Mouse (Mus musculus) limb, embryonic 10.5 days (tissue): Measurements from ENCODE around the gene Ube2e2. TPM values are rescaled to one million over a fixed set of nuclear protein-coding genes. Genes with fewer than 3 reads are reported as not detected.

Experiments
- DNase-seq: peaks from one replicate; pipeline ENCODE4 v3.0.0-alpha.2; 2017; ENCODE audit warnings: low spot score
- H3K27ac ChIP-seq: fragments of 300-500 bp; sonication (generic); 2 replicates; pipeline ENCODE4 v1.5.1; 2016; ENCODE audit warnings: mild to moderate bottlenecking
- H3K27me3 ChIP-seq: fragments of 300-500 bp; sonication (generic); 2 replicates; pipeline ENCODE4 v1.6.1; 2016; ENCODE audit warnings: low read depth, mild to moderate bottlenecking; ENCODE audit not compliant: poor library complexity, severe bottlenecking
- H3K36me3 ChIP-seq: fragments of 300-500 bp; sonication (generic); 2 replicates; pipeline ENCODE4 v1.6.1; 2016; ENCODE audit warnings: mild to moderate bottlenecking, moderate library complexity
- H3K4me1 ChIP-seq: fragments of 300-500 bp; sonication (generic); 2 replicates; pipeline ENCODE4 v1.6.1; 2016
- H3K4me3 ChIP-seq: fragments of 300-500 bp; sonication (generic); 2 replicates; pipeline ENCODE4 v1.5.1; 2016; ENCODE audit warnings: mild to moderate bottlenecking, moderate library complexity
- H3K9me3 ChIP-seq: fragments of 300-500 bp; sonication (generic); replicated peaks from 2 replicates; pipeline ENCODE4 v1.6.1; 2016; ENCODE audit warnings: mild to moderate bottlenecking
- WGBS: fragments of 180-500 bp; shearing (Covaris S2); methylation state at CpG from one replicate; pipeline ENCODE4 v1.1.7; 2016; 5-methylcytosine and 5-hydroxymethylcytosine counted together
- polyA plus RNA-seq: library from polyadenylated mRNA; unstranded; fragments of >200 nt; fragmentation: Nextera tagmentation; extraction: Ambion mirVana; gene quantifications from 2 replicates; pipeline ENCODE4 v1.2.1, GENCODE M21; 2016

The Ube2e2 gene
- 37.4 and 37.7 TPM in 2 replicates for polyA plus RNA-seq

GRCm38 (mm10) chr14:18893947-18894445, at the start of gene Ube2e2:
Gene Ube2e2 (minus strand): TSS chr14:18894267.
- Histone ChIP-seq H3K27me3 (no peaks in the 10 kb centered on the region), H3K4me1 (0 out of 2 replicates have a peak, but pooled peaks cover 3% of the 10 kb centered on the region), H3K9me3 (no peaks in the 10 kb centered on the region), H3K36me3 (no peaks in the 10 kb centered on the region), H3K4me3 (peak within 1 kb of the TSS; percentile 70), H3K27ac (peak within 1 kb of the TSS; percentile 93)
- WGBS = 5% methylated on average over 22 of the region's 22 CpGs
- no peak for DNase-seq

GRCm38 (mm10) chr14:18940068-18940467, 46.0 kb upstream of the Ube2e2 start:
- no peak overlapping the region for H3K4me3 ChIP-seq
- no peak for DNase-seq
- no peaks in the 10 kb centered on the region for H3K4me1 ChIP-seq
- no peaks in the 10 kb centered on the region for H3K27me3 ChIP-seq
- H3K27ac ChIP-seq = no peak overlapping the region
- no peaks in the 10 kb centered on the region for H3K9me3 ChIP-seq
- no peaks in the 10 kb centered on the region for H3K36me3 ChIP-seq

DNA sequence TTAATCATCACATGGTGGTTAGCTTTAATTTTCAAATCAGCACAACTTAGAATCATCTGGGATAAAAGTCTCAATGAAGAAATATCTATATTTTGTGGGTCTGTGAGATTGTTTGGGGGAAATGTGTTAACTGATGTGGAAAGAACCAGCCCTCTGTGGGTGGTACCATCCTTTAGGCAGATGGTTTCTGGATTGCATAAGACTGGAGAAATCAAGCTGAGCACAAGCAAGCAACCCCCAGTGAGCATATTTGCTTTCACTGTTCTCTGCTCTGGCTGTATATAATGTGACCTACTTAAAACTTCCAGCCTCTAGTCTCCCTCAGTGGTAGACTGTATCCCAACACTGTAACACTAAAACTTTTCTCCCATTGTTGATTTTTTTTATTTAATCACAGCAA, 9.5 kb upstream of the Ube2e2 start:
- no peaks in the 10 kb centered on the region for H3K27me3 ChIP-seq
- no peak overlapping the region for H3K27ac ChIP-seq
- no peaks in the 10 kb centered on the region for H3K36me3 ChIP-seq
- H3K4me3 ChIP-seq = no peak overlapping the region
- no peaks in the 10 kb centered on the region for H3K9me3 ChIP-seq
- no peaks in the 10 kb centered on the region for H3K4me1 ChIP-seq
- DNase-seq = no peak

DNA sequence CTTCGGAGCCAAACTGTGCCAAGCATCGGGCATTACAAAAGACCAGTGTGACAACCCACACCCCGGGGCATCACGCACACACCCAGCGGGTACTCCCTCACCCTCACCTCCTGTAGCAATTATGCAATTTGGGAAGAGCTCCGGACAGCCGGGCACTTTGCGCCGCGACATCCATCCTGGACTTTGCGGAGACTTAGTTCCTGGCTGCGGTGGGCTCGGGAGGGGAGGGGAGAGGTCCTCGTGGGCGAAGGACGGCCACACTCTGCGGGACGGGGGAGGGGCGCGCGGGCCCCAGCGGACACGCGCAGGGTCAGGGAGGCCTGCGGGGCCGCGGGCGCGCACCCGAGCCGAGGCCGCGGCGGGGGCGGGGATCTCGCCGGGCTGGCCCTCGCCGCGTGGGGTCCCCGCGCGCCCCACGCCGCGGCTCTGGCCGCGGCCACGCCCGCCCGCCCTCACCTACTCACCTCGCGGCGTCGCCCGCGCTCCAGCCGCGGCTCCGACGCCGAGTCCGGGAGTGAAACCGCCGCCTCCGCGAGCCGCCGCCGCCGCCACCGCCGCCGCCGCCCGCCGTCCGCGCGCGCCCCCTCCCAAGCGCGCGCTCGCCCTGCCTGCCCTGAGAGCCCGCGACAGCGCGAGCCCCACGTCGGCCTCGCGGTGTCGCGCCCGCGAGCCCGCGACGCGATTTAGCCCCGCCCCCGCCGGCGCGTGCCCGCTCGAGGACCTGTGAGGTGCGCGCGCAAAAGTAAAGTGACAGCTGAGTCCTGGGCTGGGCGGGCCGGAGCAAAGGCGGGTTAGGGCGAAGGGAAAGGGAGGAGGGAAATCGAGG, 733 bp downstream of the Ube2e2 start:
- H3K27me3 ChIP-seq = no peaks in the 10 kb centered on the region
- WGBS = 2% methylated on average over 102 of the region's 116 CpGs
- 0 out of 2 replicates have a peak, but pooled peaks cover 3% of the 10 kb centered on the region for H3K4me1 ChIP-seq
- H3K27ac ChIP-seq = peak overlapping the region; percentile 93
- H3K9me3 ChIP-seq = no peaks in the 10 kb centered on the region
- DNase-seq = peak; percentile 90
- no peaks in the 10 kb centered on the region for H3K36me3 ChIP-seq
- H3K4me3 ChIP-seq = peak overlapping the region; percentile 70

DNA sequence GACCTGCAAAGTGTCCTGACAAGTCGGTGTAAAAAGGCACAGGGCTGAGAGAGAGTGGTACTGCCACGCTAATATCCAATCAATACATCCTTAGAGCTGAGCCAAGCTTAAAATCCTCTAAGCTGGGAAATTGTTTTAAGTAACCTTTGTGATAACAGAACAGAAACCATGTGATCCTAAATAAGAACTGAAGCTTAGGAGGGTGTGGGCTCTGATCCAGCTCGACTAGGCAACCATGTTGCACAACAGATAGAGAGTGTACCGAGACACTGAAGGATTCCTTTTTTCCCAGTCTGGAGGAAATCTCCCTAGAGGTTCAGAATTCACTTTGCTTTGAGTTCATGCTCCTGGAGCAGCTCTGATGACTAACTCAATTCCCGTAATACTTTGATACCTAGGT, 4.5 kb downstream of the Ube2e2 start:
- no peak overlapping the region for H3K4me3 ChIP-seq
- H3K4me1 ChIP-seq = 0 out of 2 replicates have a peak, but pooled peaks cover 3% of the 10 kb centered on the region
- DNase-seq = no peak
- no peaks in the 10 kb centered on the region for H3K36me3 ChIP-seq
- H3K27ac ChIP-seq = no peak overlapping the region
- no peaks in the 10 kb centered on the region for H3K27me3 ChIP-seq
- no peaks in the 10 kb centered on the region for H3K9me3 ChIP-seq
- WGBS = 89% methylated on average over 5 of the region's 5 CpGs

DNA sequence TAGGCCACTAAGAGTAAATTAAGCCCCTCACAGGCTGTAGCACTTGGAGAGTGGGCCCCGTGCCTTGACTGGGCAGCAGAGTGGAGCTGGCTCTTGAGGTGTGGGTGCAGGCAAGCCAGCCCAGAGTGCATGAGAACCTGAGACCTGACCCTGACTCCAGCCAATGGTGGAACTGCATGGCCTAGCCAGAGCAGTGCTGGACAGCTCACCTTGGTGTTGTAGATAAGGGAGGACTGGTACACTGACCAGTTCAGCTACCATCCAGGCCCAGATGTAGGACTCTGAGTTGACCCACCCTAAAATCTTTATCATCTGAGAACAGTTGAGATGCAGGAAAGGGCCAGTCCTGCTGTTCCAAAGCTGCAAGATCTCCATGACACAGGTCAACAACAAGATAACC, 11.6 kb downstream of the Ube2e2 start:
- Histone ChIP-seq H3K36me3 (no peaks in the 10 kb centered on the region), H3K4me1 (no peaks in the 10 kb centered on the region), H3K4me3 (no peak overlapping the region), H3K9me3 (no peaks in the 10 kb centered on the region), H3K27ac (no peak overlapping the region), H3K27me3 (no peaks in the 10 kb centered on the region)
- 81% methylated on average over 1 of the region's 1 CpGs for WGBS
- no peak for DNase-seq

DNA sequence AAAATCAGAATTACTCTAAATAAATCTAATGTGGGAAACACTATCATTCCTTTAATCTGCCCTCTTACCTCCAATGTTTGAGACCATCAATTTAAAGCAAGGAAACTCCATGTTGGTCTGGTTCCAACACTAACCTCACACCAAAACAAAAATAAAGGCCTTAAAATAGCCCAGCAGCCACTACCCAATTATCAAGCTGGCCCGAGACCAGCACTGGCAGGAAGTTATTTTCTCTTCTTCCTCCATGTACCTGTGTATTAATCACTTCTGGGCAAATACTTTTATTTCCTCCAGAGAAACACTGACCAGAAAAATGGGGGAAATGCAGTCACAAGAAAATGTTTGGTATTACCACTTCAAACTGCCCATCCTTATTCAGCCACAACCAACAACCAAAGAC, 23.4 kb downstream of the Ube2e2 start:
- no peaks in the 10 kb centered on the region for H3K9me3 ChIP-seq
- H3K27ac ChIP-seq = no peak overlapping the region
- 84% methylated on average over 1 of the region's 1 CpGs for WGBS
- H3K27me3 ChIP-seq = no peaks in the 10 kb centered on the region
- no peak overlapping the region for H3K4me3 ChIP-seq
- no peak for DNase-seq
- H3K4me1 ChIP-seq = no peaks in the 10 kb centered on the region
- H3K36me3 ChIP-seq = no peaks in the 10 kb centered on the region

GRCm38 (mm10) chr14:18828661-18829060, 65.4 kb downstream of the Ube2e2 start:
- 92% methylated on average over 1 of the region's 1 CpGs for WGBS
- Histone ChIP-seq H3K27ac (no peak overlapping the region), H3K4me3 (no peak overlapping the region), H3K27me3 (no peaks in the 10 kb centered on the region), H3K4me1 (no peaks in the 10 kb centered on the region), H3K9me3 (no peaks in the 10 kb centered on the region), H3K36me3 (no peaks in the 10 kb centered on the region)
- no peak for DNase-seq

- Histone ChIP-seq H3K4me3 (no peak overlapping the region), H3K27me3 (no peaks in the 10 kb centered on the region), H3K4me1 (no peaks in the 10 kb centered on the region), H3K27ac (no peak overlapping the region), H3K9me3 (no peaks in the 10 kb centered on the region), H3K36me3 (no peaks in the 10 kb centered on the region)
- DNase-seq = no peak
Measured at GRCm38 (mm10) chr14:18826753-18827152, 67.3 kb downstream of the Ube2e2 start.

- DNase-seq = no peak
- WGBS = 83% methylated on average over 6 of the region's 6 CpGs
Measured at GRCm38 (mm10) chr14:18820713-18821112, 73.4 kb downstream of the Ube2e2 start.

GRCm38 (mm10) chr14:18796857-18797256, 97.2 kb downstream of the Ube2e2 start:
- H3K27ac ChIP-seq = no peak overlapping the region
- no peaks in the 10 kb centered on the region for H3K36me3 ChIP-seq
- H3K27me3 ChIP-seq = no peaks in the 10 kb centered on the region
- H3K4me1 ChIP-seq = no peaks in the 10 kb centered on the region
- DNase-seq = no peak
- H3K9me3 ChIP-seq = no peaks in the 10 kb centered on the region
- H3K4me3 ChIP-seq = no peak overlapping the region

More at GRCm38 (mm10) chr14:18820713-18821112, 73.4 kb downstream of the Ube2e2 start:
- no peaks in the 10 kb centered on the region for H3K9me3 ChIP-seq
- no peaks in the 10 kb centered on the region for H3K4me1 ChIP-seq
- no peaks in the 10 kb centered on the region for H3K27me3 ChIP-seq
- no peak overlapping the region for H3K4me3 ChIP-seq
- no peak overlapping the region for H3K27ac ChIP-seq
- H3K36me3 ChIP-seq = no peaks in the 10 kb centered on the region

- H3K9me3 ChIP-seq = no peaks in the 10 kb centered on the region
- no peak overlapping the region for H3K27ac ChIP-seq
- WGBS = 61% methylated on average over 2 of the region's 2 CpGs
- DNase-seq = no peak
- H3K27me3 ChIP-seq = no peaks in the 10 kb centered on the region
- H3K4me1 ChIP-seq = no peaks in the 10 kb centered on the region
- no peaks in the 10 kb centered on the region for H3K36me3 ChIP-seq
- H3K4me3 ChIP-seq = no peak overlapping the region
Measured at GRCm38 (mm10) chr14:18795787-18796186, 98.3 kb downstream of the Ube2e2 start.

DNA sequence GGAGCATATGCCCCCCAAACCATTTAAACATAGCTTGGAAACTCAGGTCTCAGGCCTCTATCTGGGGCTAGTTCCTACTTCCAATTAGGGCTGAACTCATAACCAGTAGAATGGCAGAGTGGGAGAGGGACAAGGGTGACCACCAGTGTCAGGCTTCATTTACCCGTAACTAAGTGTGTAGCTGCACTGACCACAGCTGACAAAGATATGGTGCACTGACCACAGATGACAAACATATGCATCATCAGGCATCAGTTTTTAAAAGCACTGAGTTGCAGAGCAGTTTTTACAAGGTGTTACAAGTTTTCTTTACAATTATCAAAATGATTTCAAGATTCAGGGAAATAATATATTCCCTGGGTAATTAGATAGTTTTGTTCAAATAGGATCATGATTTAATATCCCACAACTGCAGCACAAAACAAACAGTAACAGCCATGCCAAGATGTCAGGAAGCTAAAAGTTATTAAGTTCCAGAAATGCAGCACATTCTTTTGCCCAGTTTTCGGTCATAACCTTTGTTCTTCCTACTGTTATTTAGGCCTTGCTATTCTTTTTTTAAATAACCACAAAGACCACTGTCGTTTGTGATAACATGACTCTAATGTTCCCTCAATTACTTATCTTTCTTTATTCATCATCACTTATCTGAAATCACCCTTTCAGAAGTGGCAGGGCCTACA, 114.9 kb downstream of the Ube2e2 start:
- H3K4me3 ChIP-seq = no peak overlapping the region
- no peaks in the 10 kb centered on the region for H3K9me3 ChIP-seq
- no peaks in the 10 kb centered on the region for H3K36me3 ChIP-seq
- no peaks in the 10 kb centered on the region for H3K27me3 ChIP-seq
- no peak overlapping the region for H3K27ac ChIP-seq
- 84% methylated on average over 3 of the region's 3 CpGs for WGBS
- no peaks in the 10 kb centered on the region for H3K4me1 ChIP-seq
- no peak for DNase-seq
